Mouse (Mus musculus) hindbrain, embryonic 11.5 days (tissue): ENCODE data around the gene Zbed3. TPM values are rescaled to one million over a fixed set of nuclear protein-coding genes. Genes with fewer than 3 reads are reported as not detected.

Source experiments
- ATAC-seq: fragments of 200-750 bp; cut with Nextera tagmentation; 2 replicates; pipeline ENCODE4 v1.8.0; 2017; ENCODE audit warnings: mild to moderate bottlenecking, moderate TSS enrichment, moderate library complexity; ENCODE audit not compliant: low FRiP score
- DNase-seq: peaks from one replicate; pipeline ENCODE4 v3.0.0-alpha.2; 2015; ENCODE audit warnings: low spot score
- H3K27ac ChIP-seq: fragments of 300-500 bp; sonication (generic); 2 replicates; pipeline ENCODE4 v1.5.1; 2014; ENCODE audit warnings: mild to moderate bottlenecking, low read depth, low read length
- H3K27me3 ChIP-seq: fragments of 300-500 bp; sonication (generic); 2 replicates; pipeline ENCODE4 v1.6.1; 2014; ENCODE audit warnings: mild to moderate bottlenecking, low read length, moderate library complexity, mixed read lengths; ENCODE audit not compliant: control insufficient read depth, insufficient read depth
- H3K36me3 ChIP-seq: fragments of 300-500 bp; sonication (generic); 2 replicates; pipeline ENCODE4 v1.6.1; 2014; ENCODE audit warnings: mild to moderate bottlenecking, low read length, moderate library complexity, mixed read lengths; ENCODE audit not compliant: control insufficient read depth, insufficient read depth
- H3K4me1 ChIP-seq: fragments of 300-500 bp; sonication (generic); replicated peaks from 2 replicates; pipeline ENCODE4 v1.6.1; 2014; ENCODE audit warnings: low read length, mixed read lengths; ENCODE audit not compliant: control insufficient read depth, insufficient read depth
- H3K4me2 ChIP-seq: fragments of 300-500 bp; sonication (generic); replicated peaks from 2 replicates; pipeline ENCODE4 v1.6.1; 2014; ENCODE audit warnings: mild to moderate bottlenecking, low read depth, low read length
- H3K4me3 ChIP-seq: fragments of 300-500 bp; sonication (generic); 2 replicates; pipeline ENCODE4 v1.5.1; 2014; ENCODE audit warnings: low read depth, low read length
- H3K9ac ChIP-seq: fragments of 300-500 bp; sonication (generic); 2 replicates; pipeline ENCODE4 v1.6.1; 2014; ENCODE audit warnings: low read depth, low read length
- H3K9me3 ChIP-seq: fragments of 300-500 bp; sonication (generic); 2 replicates; pipeline ENCODE4 v1.6.1; 2016; ENCODE audit warnings: low read length; ENCODE audit not compliant: control insufficient read depth
- WGBS: fragments of 180-500 bp; shearing (Covaris S2); extraction: QIAGEN DNeasy Blood & Tissue Kit; methylation state at CpG from one replicate; pipeline ENCODE4 v1.1.7; 2014; 5-methylcytosine and 5-hydroxymethylcytosine counted together
- polyA plus RNA-seq: library from polyadenylated mRNA; unstranded; fragments of >200 nt; fragmentation: Nextera tagmentation; extraction: Ambion mirVana; gene quantifications from 2 replicates; pipeline ENCODE4 v1.2.1, GENCODE M21; 2014

Zbed3 gene
- polyA plus RNA-seq, 1 experiment from 2014 or later, result 53.8 TPM

DNA sequence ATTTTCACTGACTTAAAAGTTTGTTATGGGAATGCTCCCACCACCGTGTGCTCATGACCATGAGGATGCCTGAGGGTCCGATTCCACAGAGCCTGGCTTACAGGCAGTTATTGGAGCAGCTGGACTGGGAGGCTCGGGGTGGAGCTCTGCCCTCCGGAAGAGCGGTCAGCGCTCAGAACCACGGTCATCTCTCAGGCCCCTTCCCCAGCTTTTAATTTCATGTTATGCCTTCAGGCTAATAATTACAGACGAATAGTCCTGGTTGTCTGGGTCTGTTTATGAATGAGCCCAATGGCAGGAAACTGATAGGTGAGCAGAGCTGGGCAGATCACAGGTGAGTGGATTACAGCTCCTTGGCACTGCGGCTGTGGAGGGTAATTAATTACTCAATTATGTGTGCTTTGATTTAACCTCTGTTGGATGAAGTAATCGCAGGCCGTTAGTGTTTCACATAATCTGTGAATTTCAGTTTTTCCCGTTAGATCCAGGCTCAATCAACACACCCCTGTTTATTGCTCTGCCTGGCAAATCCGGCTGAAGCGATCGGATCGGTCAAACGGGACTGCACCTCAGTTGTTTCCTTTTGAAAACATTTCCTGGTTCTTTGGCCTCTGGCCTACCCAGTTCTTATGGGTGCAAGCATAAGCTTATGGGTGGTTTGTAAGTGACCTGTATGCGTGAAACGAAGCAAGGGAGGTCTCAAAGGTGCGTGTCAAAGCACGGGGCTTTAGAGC is 3.4 kb downstream of the Zbed3 start:
- ATAC-seq (0 out of 2 replicates have a peak, but pooled peaks have one; percentile 41), DNase-seq (peak; percentile 69)
- H3K4me1 ChIP-seq, result 0 out of 2 replicates have a peak, but pooled peaks cover 4% of the 10 kb centered on the region
- H3K27ac ChIP-seq, result peak overlapping the region; percentile 17; the same call in 1 of the 2 replicates
- no peaks in the 10 kb centered on the region for H3K9me3 ChIP-seq
- H3K4me3 ChIP-seq, result peak overlapping the region; percentile 74
- H3K36me3 ChIP-seq, result no peaks in the 10 kb centered on the region
- H3K4me2 ChIP-seq, result peak overlapping the region; percentile 83
- no peaks in the 10 kb centered on the region for H3K27me3 ChIP-seq
- WGBS, result 12% methylated on average over 21 of the region's 21 CpGs
- peak overlapping the region; percentile 39 for H3K9ac ChIP-seq

DNA sequence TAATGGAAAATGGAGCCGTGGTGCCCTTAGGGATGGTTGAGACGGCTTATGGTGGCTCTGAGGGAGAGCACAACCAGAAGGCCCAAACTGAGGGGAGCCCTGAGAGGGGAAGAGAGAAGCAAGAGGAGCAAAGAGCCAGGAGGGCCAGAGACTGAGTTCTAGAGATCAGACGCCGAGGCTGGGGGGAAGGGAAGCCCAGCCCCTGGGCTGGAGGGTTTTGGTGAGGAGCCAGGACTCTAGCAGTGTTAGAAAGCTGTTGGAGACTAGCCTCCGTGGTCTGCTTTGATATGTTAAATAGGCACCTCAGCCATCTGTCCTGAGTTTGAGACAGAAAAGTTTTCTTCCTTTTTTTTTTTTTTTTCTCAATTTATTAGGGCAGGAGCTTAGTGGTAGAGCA is 3.9 kb downstream of the Zbed3 start:
- Histone ChIP-seq H3K4me2 (peak overlapping the region; percentile 83), H3K27me3 (no peaks in the 10 kb centered on the region), H3K9me3 (no peaks in the 10 kb centered on the region), H3K9ac (peak overlapping the region; percentile 39; the same call in 1 of the 2 replicates), H3K27ac (no peak overlapping the region), H3K4me3 (peak overlapping the region; percentile 74), H3K36me3 (no peaks in the 10 kb centered on the region), H3K4me1 (0 out of 2 replicates have a peak, but pooled peaks cover 4% of the 10 kb centered on the region)
- no peak for ATAC-seq
- 4% methylated on average over 5 of the region's 5 CpGs for WGBS
- no peak for DNase-seq

DNA sequence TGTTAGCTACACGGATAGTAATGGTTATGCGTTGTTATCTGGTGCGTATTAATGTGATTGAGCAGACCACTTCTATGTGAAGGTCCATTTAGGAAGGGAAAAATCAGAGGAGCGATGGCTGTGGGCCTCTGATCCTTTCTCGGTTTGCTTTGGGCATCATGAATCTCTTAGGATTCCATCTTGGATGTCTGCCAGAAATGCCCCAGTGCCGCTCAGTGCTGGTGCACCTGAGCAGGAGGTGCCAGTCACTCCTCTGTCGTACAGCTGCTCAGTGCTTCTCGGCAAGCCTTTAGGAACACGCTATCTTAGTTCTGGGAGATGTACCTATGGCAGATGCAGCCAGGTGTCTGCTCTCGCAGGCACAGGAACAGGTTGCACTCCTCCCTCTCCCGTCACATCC is 5.4 kb downstream of the Zbed3 start:
- ATAC-seq (no peak), DNase-seq (no peak)
- Histone ChIP-seq H3K27ac (no peak overlapping the region), H3K36me3 (no peaks in the 10 kb centered on the region), H3K4me1 (0 out of 2 replicates have a peak, but pooled peaks cover 4% of the 10 kb centered on the region), H3K27me3 (no peaks in the 10 kb centered on the region), H3K4me3 (no peak overlapping the region), H3K4me2 (no peak overlapping the region), H3K9ac (no peak overlapping the region), H3K9me3 (no peaks in the 10 kb centered on the region)
- WGBS, result 94% methylated on average over 11 of the region's 11 CpGs

DNA sequence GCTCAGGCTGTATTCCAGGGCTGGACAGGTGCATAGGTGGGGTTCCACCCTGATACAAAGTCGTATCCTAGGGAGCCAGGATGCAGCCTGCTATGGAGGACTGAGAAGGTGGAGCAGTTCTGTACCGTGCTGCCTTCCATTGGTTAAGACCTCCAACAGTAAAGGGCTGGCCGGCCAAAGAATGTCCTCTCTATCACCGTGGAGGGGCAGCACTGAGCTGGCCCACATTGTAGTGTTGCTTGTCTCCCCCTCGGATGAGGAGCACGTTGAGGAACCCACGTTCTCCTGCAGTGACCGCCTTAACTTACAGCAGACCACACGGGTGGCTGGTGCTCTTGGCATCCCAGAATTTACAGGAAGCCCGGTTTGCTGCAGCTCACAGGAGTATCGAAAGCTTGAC is 7.1 kb downstream of the Zbed3 start:
- no peak overlapping the region for H3K4me3 ChIP-seq
- no peak overlapping the region for H3K4me2 ChIP-seq
- no peak for DNase-seq
- 53% methylated on average over 11 of the region's 11 CpGs for WGBS
- H3K9ac ChIP-seq, result no peak overlapping the region
- H3K9me3 ChIP-seq, result no peaks in the 10 kb centered on the region
- H3K4me1 ChIP-seq, result 0 out of 2 replicates have a peak, but pooled peaks cover 4% of the 10 kb centered on the region
- no peak overlapping the region for H3K27ac ChIP-seq
- no peaks in the 10 kb centered on the region for H3K27me3 ChIP-seq
- ATAC-seq, result no peak
- H3K36me3 ChIP-seq, result no peaks in the 10 kb centered on the region

DNA sequence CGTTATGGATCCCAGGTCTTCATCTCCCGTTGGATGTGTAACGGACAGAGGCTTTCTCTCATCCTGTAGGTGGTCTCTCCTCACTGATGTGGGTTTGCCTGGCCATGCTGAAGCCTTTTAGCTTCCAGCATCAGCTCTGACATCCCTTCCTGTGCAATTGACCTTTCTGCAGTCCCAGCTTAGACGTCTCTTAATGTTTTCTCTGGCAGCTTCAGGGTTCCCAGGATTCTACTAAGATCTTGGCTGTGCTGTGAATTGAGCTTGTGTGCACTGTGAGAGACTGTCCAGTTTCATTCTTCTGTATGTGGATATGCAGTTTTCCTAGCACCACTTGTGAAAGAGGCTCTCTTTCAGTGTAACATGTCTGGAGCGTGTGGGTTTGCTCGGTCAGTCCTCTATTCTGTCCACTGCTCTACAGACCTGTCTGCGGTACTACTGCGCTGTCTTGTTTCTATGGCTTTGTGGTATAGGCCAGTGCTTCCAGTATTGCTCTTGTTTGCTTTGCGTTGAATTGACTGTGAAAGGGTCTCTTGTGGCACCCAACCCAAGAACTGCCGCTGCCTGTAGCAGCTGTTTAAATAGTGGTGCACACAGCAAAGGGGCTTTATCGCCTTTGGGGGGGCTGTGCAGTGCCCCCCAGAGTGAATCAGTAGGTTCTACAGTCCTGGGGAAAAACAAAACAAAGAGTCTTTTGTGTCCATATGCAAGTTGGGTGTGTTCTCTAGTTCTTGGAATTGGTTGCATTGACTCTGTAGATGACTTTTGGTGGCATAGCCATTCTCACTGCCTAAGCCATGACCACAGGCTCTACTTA is 8.9 kb downstream of the Zbed3 start:
- H3K9ac ChIP-seq, result no peak overlapping the region
- H3K4me1 ChIP-seq, result 0 out of 2 replicates have a peak, but pooled peaks cover 2% of the 10 kb centered on the region
- WGBS, result 80% methylated on average over 11 of the region's 11 CpGs
- no peak overlapping the region for H3K27ac ChIP-seq
- no peaks in the 10 kb centered on the region for H3K9me3 ChIP-seq
- ATAC-seq (no peak), DNase-seq (no peak)
- no peaks in the 10 kb centered on the region for H3K27me3 ChIP-seq
- no peak overlapping the region for H3K4me2 ChIP-seq
- H3K4me3 ChIP-seq, result no peak overlapping the region
- peaks cover 6% of the 10 kb centered on the region for H3K36me3 ChIP-seq

DNA sequence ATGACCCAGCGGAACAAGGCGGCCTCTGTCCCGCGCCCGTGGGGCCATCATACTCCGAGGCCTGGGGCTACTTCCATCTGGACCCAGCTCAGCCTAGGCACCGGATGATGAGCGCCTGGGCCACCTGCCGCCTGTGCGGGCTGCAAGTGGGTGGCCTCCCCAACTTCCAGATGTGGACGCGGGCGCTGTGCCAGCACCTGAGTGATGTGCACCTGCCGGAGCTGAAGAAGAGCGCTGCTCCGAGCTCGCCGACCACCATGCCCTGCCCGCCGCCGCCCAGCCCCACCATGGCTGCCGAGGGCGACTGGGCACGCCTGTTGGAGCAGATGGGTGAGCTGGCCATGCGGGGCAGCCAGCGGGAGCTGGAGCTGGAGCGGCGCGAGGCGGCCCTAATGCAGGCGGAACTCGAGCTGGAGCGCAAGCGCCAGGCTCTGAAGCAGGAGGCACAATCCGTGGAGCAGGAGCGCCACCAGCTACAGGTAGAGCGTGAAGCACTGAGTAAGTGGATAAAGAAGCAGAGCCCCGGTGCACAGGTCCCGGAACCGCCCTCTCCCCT is 12.8 kb downstream of the Zbed3 start:
- ATAC-seq (no peak), DNase-seq (no peak)
- H3K9ac ChIP-seq, result no peak overlapping the region
- H3K4me2 ChIP-seq, result 0 out of 2 replicates have a peak overlapping the region, but pooled peaks have one; percentile 19
- no peak overlapping the region for H3K27ac ChIP-seq
- H3K4me3 ChIP-seq, result no peak overlapping the region
- H3K4me1 ChIP-seq, result no peaks in the 10 kb centered on the region
- H3K27me3 ChIP-seq, result no peaks in the 10 kb centered on the region
- H3K36me3 ChIP-seq, result peaks cover 6% of the 10 kb centered on the region
- 72% methylated on average over 40 of the region's 40 CpGs for WGBS
- H3K9me3 ChIP-seq, result no peaks in the 10 kb centered on the region

DNA sequence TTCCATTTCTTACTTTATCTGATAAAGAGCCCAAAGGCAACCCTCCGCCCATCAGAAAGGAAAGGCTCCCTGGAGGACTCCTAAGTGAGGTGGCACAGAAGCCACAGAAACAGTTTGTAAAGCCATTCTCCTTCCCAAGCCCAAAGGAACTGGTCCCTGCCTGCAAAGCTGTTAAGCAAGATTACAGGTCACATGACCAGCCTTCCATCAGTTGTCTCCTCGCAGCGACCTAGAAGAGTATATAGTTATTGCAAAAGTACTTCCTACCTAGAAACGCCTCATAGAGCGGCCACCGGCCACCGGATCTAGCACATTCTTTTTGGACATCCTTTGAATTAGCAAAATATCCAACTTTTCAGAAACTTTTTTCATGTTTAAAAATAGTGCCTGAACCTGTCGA is 20.1 kb downstream of the Zbed3 start:
- WGBS, result 93% methylated on average over 8 of the region's 8 CpGs
- no peaks in the 10 kb centered on the region for H3K4me1 ChIP-seq
- no peaks in the 10 kb centered on the region for H3K9me3 ChIP-seq
- DNase-seq (no peak), ATAC-seq (no peak)
- no peak overlapping the region for H3K4me3 ChIP-seq
- H3K9ac ChIP-seq, result no peak overlapping the region
- no peaks in the 10 kb centered on the region for H3K27me3 ChIP-seq
- no peak overlapping the region for H3K27ac ChIP-seq
- no peak overlapping the region for H3K4me2 ChIP-seq
- no peaks in the 10 kb centered on the region for H3K36me3 ChIP-seq

DNA sequence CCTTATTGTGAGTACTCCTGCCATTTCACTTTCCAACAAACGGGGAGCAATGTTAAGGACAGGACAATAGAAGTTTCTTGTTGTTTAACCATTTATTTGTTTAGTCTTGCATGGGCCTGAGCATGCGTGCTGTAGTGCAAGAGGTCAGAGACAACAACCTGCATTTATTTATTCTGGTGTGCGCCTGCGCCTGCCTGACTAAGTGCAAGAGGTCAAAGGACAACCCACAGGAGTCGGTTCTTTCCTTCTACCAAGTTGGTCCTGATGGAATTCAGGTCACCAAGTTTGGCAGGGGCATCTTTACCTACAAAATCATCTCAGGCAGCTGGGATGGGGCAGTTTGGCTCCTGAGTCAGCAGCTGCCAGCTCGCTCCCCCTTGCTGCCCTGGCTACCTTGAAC is 22.5 kb downstream of the Zbed3 start:
- Histone ChIP-seq H3K4me3 (no peak overlapping the region), H3K4me1 (no peaks in the 10 kb centered on the region), H3K4me2 (no peak overlapping the region), H3K36me3 (no peaks in the 10 kb centered on the region), H3K27ac (no peak overlapping the region), H3K9me3 (no peaks in the 10 kb centered on the region), H3K9ac (no peak overlapping the region), H3K27me3 (no peaks in the 10 kb centered on the region)
- 71% methylated on average over 6 of the region's 6 CpGs for WGBS
- ATAC-seq (no peak), DNase-seq (no peak)
